Mouse (Mus musculus): ENCODE data around the gene Zfp704.

The Zfp704 gene

DNA sequence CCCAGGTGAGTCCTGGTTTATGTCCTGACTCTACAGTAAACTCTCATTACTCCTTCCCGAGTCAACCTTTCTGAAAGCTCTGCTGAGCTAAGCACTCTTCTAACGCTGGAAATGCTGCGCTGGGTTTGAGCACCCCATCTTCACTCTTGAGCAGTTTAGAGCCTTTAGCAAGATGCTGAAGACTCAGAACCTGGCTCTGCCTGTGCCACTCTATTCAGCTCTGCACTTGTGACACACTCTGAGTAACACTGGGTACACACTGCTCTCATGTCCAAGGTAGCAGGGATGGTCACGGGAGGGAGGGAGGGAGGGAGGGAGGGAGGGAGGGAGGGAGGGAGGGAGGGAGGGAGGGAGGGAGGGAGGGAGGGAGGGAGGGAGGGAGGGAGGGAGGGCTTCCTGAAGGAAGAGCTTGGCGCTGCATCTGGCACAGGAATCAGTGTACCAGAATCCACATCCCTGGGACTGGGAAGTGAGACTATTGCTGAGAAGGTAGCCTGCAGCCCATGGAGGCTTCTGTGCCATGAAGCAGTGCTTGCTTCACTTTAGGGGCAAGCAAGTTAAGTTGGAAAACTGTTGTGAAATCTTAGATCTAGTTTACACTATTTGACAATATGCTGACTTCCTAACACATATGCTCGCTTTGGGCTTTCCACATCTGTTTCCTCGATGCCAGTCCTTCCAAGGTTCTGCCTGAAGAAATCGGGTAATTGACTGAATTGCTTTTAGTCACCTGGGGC is 93.6 kb downstream of the Zfp704 start:
- DNase-seq (ENCODE audit: low spot score) = no peak

DNA sequence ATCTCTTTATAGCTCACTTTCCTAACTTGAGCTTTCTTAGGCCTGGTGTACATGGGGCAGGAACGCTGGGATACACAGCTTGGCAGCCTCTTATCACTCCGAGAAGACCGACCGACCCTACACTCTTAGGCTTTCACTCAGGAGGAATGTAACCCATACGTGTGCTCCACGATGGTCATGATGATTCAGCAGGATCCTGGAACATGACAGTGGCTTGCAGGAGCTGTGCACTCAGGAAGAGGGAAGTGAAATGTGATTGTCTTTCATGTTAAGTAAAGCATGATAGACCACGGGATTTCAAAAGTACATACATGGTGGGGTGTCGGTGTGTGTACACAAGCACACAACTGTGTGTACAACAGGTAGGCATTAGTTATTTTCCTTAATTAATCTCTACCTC is 94.4 kb downstream of the Zfp704 start:
- DNase-seq (ENCODE audit: low spot score) = no peak

DNA sequence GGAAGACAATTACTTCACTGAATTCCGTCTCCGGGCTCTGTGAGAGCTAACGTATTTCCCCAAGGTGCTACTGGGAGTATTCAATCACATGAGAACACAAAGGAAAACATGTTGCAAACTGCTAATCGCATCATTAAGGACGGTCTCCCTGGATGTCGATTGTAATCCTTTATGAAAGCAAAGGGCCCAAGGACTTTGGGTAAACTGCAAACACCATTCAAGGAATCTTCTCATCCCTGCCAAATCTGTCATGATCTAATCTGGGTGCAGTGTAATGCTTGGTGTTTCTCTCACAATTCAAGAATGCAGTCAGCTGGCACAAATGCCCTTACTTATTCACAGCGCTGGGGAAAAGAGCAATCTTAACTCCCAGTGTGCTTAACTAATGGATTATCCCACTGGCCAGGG is 96.2 kb downstream of the Zfp704 start:
- DNase-seq (ENCODE audit: low spot score) = no peak

DNA sequence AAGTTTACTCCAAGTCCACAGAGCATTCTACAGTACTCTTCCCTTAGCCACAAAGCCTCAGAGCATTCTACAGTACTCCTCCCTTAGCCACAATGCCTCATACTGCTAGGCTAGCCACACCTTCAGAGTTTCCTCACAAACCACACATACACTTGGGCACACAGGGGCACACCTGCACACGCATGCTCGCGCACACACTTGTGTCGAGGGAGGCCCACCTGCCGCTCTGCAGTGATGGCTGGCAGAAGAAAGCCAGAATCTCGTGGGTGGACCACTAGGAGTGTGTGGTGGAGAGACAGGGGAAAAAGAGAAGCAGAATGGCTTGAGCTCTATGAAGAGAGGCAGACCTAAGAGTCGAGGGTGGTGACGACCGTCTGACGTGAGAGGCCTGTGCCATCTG is 97.7 kb downstream of the Zfp704 start:
- no peak for DNase-seq (ENCODE audit: low spot score)

DNA sequence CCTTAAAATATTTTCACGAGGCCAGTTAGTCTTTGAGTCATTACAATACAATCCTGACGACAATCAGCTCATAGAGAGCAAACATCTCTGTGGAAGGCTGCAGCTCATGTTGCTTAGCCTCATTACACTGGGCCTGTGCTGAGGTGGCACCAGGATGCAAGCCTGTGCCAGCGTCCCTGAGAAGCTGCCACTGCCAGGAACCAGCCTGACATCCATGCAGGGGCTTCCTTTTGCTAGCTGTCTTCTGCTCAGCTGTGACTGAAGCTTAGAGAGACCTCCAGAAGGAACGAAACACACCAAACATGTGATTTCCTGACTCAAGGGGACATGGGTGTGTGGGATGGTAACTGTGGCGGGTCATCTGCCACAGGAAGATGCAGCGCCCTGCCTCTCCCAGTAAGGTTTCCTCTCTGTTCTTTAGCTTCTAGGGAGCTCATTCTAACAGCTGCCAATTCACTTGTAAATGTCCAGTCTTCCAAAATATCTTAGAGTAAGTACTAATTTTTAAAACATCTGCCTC is 104.1 kb downstream of the Zfp704 start:
- no peak for DNase-seq (ENCODE audit: low spot score)

DNA sequence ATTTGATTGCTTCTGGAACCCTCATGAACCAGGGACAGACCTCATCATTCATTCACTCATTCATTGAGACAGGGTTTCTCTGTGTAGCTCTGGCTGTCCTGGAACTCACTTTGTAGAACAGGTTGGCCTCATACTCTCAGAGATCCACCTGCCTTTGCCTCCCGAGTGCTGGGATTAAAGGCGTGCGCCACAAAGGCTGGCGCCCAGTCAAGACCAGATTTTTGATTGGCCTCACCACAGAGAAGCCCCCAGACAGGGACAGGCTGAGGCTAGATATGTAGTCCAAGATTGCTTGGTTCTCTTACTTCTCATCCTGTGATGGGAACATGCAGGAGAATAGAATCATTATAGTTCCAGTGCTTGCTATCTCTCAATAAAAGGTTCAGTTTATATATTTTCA is 105.5 kb downstream of the Zfp704 start:
- no peak for DNase-seq (ENCODE audit: low spot score)

DNA sequence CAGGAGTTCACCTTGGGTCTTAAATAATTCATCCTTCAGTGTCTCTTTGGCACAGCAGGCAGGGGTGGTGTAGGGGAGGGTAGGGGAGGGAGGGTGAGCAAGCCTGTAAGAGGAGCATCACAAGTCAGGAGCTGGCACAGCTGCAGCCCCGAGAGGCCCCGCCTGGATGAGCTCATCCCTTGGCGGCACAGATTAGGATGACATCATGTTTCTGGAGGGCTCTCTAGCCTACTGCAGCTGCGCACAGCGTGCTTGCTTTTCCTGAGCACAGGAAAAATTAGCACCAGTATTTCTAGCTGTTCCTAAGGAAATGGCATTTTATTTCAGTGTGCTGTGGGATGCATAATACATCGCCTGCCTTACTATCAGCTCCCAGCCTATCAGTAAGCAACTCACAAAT is 109.2 kb downstream of the Zfp704 start:
- peak; percentile 67 for DNase-seq (ENCODE audit: low spot score)

DNA sequence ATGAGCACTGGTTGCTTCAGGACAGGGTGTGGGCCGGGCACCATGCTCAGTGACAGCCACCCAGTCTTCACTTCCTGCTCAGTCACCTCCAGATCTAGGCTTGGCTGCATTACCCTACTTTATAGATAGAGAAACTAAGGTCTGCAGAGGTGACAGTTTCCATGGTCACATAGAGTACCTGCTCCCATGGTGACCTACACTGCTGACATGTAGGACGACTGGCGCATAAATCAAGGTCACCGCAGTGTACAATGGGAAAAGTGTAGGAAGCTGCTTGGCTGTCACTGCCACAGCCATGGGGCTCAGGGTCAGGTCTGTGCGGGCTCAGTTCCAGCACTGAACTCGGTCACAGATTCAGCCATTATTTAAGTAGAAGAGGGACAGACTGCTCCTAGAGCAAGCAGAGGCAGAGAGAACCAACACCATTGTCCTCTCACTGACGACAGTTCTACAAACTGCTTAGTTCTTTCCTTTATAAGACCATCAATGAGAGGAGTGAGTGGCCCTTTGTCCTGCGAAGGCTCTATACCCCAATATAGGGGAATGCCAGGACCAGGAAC is 109.8 kb downstream of the Zfp704 start:
- no peak for DNase-seq (ENCODE audit: low spot score)

DNA sequence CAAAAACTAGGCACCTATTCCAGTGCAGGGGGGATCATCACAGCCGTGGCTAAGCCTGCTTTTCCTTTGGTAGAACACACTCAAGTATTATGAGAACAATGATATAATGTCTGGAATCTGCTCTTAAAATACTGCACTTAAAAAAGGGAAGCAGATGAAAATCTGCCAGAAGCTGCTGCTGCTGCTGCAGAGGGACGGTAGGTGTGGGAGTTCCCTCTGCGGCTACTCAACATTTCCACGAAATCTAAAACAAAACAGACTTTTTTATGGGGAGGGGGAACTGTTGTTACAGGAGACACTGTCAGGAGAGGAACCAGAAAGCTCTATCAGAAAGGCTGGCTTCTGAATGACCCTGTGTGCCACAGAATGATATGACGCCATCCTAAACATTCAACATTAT is 110.4 kb downstream of the Zfp704 start:
- no peak for DNase-seq (ENCODE audit: low spot score)

DNA sequence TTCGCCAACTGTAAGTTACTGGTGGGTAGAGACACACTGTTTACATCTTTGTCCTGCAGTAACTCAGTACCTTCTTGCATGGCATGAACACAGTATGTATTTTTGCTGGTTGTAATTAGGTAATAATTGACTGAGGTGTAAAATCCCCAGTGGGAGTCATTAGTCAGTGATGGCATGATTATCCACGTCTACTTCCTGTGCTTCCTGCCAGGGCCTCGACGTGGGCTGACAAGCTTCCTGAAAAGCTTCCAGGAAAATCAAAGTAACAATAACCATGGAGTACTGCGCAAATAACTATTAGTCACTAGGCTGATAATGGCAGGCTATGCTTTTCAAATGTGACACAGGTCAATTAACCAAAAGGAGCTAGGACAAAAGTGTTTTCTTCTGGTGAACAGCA is 112.6 kb downstream of the Zfp704 start:
- no peak for DNase-seq (ENCODE audit: low spot score)

DNA sequence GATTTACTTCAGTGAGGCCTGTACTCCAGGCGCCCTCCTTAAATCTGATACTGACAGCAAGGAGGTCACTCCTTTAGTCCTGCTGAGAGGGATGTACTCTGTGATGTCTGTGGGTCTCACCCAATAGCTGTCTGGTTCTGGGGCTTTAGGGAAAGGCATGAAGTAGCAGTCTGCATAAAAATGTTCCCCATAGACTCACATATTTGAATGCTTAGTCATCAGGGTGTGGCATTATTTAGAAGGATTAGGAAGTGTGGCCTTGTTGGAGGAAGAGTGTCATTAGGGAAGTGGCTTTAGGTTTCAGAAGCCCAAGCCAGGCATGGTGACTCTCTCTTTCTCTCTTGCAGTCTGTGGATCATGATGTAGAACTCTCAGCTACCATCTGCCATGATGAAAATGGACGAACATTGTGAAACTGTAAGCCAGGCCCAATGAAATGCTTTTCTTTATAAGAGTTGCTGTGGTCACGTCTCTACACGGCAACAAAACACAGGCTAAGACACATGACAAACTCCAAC is 118.1 kb downstream of the Zfp704 start:
- DNase-seq (ENCODE audit: low spot score) = no peak

DNA sequence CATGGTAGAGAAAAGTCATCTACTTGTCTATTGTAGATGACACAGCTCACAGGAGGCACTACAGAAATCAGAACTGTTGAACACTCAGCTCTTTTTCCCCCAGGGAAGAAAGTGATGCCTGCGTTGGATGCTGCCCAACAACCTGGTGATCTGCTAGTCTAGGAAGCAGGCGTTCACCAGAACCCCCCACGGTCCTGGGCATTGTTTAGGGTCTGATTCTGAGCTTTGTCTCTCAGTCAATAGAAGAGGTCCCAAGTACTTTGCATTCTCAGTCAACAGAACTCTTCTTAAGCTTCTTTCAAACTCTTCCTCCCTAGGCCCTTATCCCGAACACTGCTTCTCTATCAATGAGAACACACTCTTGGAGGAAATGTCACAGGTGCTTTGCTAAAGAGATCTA is 122.2 kb downstream of the Zfp704 start:
- no peak for DNase-seq (ENCODE audit: low spot score)

DNA sequence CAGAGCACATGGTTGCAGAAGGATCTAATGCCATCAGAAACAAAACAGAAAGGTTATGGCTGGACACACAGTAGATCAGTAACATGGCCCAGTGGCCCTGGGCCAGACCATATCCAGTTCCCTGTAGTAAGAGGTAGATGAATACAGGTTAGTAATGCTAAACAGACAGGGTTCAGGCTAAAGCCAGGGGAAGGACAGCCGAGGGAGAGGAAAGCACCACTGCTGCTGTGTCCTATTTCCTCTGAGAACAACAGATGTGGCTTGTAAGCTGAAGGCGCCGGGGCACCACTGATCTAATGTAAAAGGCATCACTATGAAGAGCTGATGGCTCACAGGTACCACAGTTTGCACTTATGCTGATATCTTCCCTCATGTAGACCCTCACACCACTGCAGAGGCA is 124.4 kb downstream of the Zfp704 start:
- no peak for DNase-seq (ENCODE audit: low spot score)

DNA sequence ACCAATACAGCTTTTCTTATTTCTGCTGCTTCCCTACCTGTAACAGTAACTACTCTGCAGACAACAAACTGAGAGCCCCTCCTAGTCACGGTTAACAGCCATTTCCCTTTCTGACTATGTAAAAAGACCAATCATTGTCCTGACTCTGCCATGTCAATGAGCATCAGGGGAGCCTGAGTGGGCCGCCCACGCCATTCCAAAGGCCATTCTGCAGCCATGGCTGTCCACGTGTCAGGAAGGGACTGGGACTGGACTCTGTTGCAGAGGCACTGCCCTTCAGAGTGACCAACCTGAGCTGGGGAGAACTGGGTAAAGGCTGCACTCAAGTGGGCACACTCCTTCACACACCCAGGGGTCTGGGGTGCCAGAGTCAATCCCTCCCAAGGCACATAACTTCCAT is 127.9 kb downstream of the Zfp704 start:
- no peak for DNase-seq (ENCODE audit: low spot score)

DNA sequence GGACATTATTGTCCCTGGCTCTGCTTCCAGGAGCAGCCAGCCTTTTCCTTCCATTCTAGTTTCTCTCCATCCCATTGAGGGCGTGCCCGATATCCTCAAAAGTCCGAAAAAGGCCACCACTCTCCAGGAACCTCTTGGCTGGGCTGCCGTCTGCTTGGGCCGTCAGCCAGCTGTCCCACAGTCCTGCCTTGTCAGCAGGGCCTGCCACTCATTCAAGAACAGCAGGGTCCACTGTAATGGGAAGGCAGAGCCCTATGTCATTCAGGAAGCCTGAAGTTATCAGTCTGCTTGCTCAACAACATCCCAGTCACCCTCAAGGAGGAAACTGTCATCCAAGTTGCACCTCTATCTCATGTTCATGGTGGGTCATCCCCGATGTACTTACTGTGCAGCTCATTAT is 128.5 kb downstream of the Zfp704 start:
- DNase-seq (ENCODE audit: low spot score) = no peak

DNA sequence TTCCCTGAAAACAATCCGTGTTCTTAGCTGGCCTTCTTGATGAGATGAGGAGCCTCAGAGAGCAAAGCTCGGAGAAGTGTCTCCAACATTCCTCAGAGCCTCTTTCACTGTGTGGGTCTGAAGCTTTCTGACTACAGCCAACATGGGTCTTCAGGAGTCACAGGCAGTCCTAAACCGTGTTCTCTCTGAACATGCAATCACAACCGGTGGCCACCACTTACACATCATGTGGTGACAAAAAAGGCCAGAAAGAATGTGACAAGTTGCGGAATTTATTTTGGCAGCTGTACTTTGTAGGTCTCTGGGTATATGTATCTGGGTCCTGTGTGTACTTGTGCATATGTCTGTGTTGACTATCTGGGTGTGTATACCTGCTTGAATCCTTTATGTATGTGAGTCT is 128.9 kb downstream of the Zfp704 start:
- DNase-seq (ENCODE audit: low spot score) = no peak

DNA sequence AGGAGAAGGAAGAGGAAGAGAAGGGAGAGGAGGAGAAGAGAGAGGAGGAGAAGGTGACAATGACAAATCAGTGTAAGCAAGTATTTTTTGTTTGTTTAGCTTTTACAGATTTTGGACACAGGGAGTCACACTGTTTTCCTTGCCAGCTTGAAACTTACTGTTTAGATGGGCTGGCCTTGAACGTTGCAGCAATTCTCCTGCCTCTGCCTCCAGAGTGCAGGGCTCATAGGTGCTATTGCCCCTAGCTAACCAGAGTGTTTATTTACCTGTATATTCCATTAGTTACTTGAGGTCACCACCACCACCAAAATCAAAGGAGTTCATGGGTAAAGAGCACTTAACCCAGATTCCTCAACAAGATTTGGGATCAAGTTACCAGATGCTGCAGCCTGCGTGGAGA is 132.5 kb downstream of the Zfp704 start:
- no peak for DNase-seq (ENCODE audit: low spot score)

DNA sequence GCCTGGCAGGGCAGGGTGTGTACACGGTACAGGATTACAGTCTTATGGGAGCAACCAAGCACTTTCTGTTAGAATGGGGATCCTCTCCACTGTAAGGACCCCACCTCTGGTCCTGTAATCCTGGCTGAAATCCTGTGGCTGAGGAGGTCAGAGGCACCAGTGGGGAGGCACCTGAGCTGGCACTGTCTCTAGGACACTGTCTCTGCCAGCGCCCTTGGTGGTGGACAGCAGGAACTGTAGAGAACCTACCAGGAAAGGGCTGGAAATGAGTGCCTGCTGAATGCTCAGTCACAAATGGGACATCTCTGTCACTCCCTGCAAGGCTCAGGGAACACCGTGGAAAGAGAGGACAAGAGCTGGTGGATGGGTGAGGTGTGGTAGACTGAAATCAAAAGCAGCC is 133.5 kb downstream of the Zfp704 start:
- no peak for DNase-seq (ENCODE audit: low spot score)

DNA sequence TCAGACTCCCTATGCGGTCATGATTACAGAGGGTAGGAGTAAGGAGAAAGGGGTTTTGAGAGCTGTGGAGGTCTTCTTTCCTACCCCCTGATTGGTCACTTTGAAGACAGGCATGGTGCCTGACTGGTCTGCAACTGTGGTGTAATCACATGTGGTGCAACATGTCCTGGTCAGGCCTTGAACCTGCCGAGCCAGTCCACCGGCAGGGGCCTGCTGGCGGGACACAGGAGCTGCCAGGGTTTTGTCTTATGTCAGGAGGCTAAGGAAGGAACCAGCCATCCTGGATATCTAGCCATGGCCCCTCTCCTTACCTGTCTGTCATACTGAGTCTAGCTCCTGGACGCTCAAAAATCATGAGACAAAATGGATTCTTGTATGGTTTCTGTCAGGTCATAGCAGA is 134.4 kb downstream of the Zfp704 start:
- no peak for DNase-seq (ENCODE audit: low spot score)

DNA sequence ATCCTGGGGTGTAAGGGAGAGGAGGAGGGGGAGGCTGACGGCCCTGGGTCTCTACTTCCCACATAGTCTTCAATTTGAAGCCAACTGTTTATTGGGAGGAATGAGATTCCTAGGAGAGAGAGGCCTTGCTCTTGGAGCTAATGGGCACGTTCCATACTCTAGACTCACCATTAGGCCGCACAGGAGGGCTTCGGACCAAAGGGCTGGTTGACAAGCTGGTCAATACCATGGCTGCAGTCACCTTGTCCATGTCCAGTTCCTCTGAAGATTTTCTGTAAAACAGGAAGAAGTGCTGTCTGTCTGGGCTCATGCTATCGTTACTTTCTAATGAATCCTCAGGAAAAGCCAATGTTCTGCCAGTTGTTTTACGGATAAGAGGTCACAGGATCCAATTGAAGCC is 135.6 kb downstream of the Zfp704 start:
- DNase-seq (ENCODE audit: low spot score) = no peak

DNA sequence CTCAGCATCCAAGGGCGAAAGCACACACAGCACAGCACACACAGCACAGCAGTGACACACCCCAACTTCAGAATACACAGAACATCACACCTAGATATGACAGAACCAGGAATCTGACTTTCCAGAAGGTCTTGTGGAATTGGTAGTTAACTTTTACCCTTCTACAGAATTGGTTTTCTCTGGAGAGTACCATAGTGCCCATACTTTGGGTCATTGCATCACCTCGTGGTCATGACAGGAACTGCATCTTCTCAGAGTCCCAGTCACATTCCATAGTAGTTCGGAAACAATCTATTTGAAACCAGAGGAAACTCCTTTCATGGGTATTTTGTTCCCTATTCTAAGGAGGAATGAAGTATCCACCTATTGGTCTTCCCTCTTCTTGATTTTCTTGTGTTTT is 143.6 kb downstream of the Zfp704 start:
- peak; percentile 61 for DNase-seq (ENCODE audit: low spot score)

DNA sequence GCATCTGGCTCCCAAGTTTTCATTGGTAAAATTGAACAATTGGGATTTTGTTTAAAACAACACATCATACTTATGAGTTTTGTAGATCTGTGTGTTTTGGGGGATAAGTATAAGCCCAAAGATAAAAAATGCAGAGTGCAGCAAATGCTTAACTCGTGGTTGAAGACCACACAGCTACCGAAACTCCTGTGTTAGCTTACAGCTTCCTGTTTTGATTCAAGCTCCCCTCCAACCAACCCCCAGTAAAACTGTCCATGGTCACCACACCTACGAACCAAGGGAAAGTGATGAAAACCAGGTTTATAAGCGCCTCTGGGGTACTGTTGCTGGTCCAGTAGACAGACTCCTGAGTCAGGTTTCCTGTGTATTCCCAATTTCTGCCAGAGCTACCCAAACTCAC is 144.2 kb downstream of the Zfp704 start:
- DNase-seq (ENCODE audit: low spot score) = no peak

DNA sequence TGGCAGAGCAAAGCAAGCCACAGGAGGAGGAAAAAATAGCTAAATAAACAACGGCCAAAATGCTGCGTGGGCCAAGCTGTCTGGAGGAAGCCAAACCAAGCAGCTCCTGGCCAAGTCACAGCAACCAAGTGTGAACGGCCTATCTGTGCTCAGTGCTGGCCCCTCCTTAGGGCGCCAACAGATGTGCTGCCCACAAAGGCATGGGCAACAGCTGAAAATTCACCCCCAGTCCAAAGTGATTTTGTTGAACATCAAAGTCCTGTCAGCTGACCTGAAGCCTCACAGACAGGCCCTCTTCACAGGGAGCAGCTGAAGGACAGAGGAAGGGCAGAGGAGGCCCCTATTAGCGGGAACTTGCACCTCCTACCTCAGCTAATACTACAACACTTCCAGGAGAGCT is 148.2 kb downstream of the Zfp704 start:
- no peak for DNase-seq (ENCODE audit: low spot score)

DNA sequence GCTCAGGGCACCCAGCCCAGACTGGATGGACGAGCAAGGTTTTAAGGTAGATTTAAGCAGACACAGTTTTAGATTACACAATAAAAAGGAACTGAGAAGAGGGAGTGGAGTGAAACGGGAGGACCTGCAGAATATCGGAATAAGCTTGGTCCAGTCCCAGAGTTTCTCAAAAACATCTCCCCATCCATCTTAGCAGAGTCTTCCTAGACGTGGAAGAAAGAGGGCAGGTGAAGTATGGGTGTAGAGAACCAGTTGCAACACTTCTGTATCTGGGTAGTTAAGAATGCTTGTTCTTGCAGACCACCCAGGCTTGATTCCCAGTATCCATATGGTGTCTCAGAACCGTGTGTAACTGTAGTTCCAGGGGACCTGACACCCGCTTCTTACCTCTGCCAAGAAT is 149.6 kb downstream of the Zfp704 start:
- DNase-seq (ENCODE audit: low spot score) = no peak

Data from layer of hippocampus, adult 9-10 months (tissue).